Mouse (Mus musculus) kidney, embryonic 15.5 days (tissue): ENCODE measurements around the gene Slc23a4. TPM values are rescaled to one million over a fixed set of nuclear protein-coding genes. Genes with fewer than 3 reads are reported as not detected.

Experiments
- polyA plus RNA-seq: library from polyadenylated mRNA; unstranded; fragments of >200 nt; fragmentation: Nextera tagmentation; extraction: Ambion mirVana; gene quantifications from 2 replicates; pipeline ENCODE4 v1.2.1, GENCODE M21; 2015

Gene Slc23a4
- polyA plus RNA-seq, 1 experiment from 2014 or later: 0.25 TPM

Other genes with a start within 250 kb of the Slc23a4 start
- gene Agbl3, start 208.0 kb downstream of the Slc23a4 start, polyA plus RNA-seq: 6.1 and 6.5 TPM in 2 replicates
- 1.9 and 2.3 TPM in 2 replicates for gene Tmem140, start 125.3 kb downstream of the Slc23a4 start, polyA plus RNA-seq
- gene Cyren, start 110.3 kb downstream of the Slc23a4 start, polyA plus RNA-seq: 11.9 and 15.6 TPM in 2 replicates
- gene Wdr91, start 77.5 kb downstream of the Slc23a4 start, polyA plus RNA-seq: 9.9 and 11.8 TPM in 2 replicates
- gene Stra8, start 68.2 kb downstream of the Slc23a4 start, polyA plus RNA-seq: not detected in 2 replicates
- gene Cnot4, start 145.3 kb upstream of the Slc23a4 start, polyA plus RNA-seq: 26.1 and 28.2 TPM in 2 replicates
- 38.1 and 43.7 TPM in 2 replicates for gene Nup205, start 189.0 kb upstream of the Slc23a4 start, polyA plus RNA-seq